Mouse (Mus musculus): Measurements from ENCODE around the gene Cadps. TPM values are rescaled to one million over a fixed set of nuclear protein-coding genes. Genes with fewer than 3 reads are reported as not detected.

Cadps gene
- polyA plus RNA-seq, 1 experiment from 2014 or later = 12.6 TPM

DNA sequence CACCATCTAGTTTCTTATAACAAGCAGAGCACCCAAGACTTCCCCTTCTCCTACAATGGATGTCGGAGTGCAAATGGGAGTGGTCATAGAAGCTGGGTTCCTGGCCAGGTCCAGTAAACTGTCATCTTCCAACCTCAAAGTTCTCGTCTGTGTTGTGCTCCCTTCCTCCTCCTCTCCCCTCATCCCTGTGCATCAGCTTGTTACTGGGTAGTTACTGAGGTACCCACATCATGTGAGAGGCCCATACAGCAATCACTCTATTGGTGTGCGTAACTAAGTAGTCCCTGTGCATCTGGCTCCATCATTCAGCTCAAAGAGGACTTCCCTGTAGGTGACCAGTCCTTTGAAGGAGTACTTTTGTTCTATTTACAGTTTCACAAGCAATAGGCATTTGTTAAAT, 292.3 kb downstream of the Cadps start:
- H3K4me2 ChIP-seq = no peak overlapping the region
- DNase-seq (ENCODE audit: low spot score, missing footprints) = no peak
- 0 out of 2 replicates have a peak, but pooled peaks have one; percentile 26 for ATAC-seq (ENCODE audit: low FRiP score)
- H3K27me3 ChIP-seq (ENCODE audit: control insufficient read depth, insufficient read depth, low read length) = peaks cover 3% of the 10 kb centered on the region
- H3K9ac ChIP-seq (ENCODE audit: low read length) = no peak overlapping the region
- 64% methylated on average over 3 of the region's 3 CpGs for WGBS
- no peak overlapping the region for H3K4me3 ChIP-seq (ENCODE audit: low read depth, low read length)
- peaks cover 2% of the 10 kb centered on the region; the same call in 1 of the 2 replicates for H3K4me1 ChIP-seq (ENCODE audit: control insufficient read depth, insufficient read depth, low read length)
- H3K9me3 ChIP-seq (ENCODE audit: control insufficient read depth, low read length) = no peaks in the 10 kb centered on the region
- no peaks in the 10 kb centered on the region for H3K36me3 ChIP-seq (ENCODE audit: control insufficient read depth, insufficient read depth, low read length)
- H3K27ac ChIP-seq (ENCODE audit: low read depth, low read length) = no peak overlapping the region

DNA sequence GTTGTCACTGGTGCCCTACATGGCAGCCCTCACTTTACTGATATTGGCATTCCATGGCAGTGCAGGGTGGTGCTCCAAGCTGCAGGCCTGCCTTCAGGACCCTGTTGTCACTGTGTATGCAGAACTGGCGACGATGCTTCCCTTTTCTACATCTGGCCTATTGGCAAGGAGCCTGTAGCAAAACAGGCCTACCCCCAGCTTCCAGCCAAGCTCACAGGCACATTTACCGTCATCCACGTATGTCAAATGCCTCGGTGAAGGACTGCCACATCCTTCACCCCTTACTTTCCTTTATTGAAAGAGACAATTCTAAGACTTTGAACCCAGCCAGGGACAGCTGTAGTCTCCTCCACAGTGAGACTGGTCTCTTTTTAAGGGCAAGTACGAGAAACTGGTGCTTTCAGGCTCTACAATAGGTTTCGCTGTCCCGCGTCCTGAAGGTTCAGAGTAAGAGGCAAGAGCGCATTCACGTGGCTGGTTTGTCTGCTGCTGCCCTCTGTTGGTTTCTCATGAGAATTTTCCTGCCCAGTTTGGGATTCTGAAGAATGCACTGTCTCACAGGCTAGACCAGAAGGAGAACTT, 292.8 kb downstream of the Cadps start:
- no peaks in the 10 kb centered on the region for H3K36me3 ChIP-seq (ENCODE audit: control insufficient read depth, insufficient read depth, low read length)
- WGBS = 8% methylated on average over 11 of the region's 11 CpGs
- DNase-seq (ENCODE audit: low spot score, missing footprints) (peak; percentile 95), ATAC-seq (ENCODE audit: low FRiP score) (peak; percentile 70)
- peaks cover 3% of the 10 kb centered on the region for H3K27me3 ChIP-seq (ENCODE audit: control insufficient read depth, insufficient read depth, low read length)
- H3K4me1 ChIP-seq (ENCODE audit: control insufficient read depth, insufficient read depth, low read length) = peaks cover 2% of the 10 kb centered on the region; the same call in 1 of the 2 replicates
- H3K9ac ChIP-seq (ENCODE audit: low read length) = no peak overlapping the region
- H3K27ac ChIP-seq (ENCODE audit: low read depth, low read length) = no peak overlapping the region
- H3K9me3 ChIP-seq (ENCODE audit: control insufficient read depth, low read length) = no peaks in the 10 kb centered on the region
- H3K4me3 ChIP-seq (ENCODE audit: low read depth, low read length) = no peak overlapping the region
- peak overlapping the region; percentile 28; the same call in 1 of the 2 replicates for H3K4me2 ChIP-seq

DNA sequence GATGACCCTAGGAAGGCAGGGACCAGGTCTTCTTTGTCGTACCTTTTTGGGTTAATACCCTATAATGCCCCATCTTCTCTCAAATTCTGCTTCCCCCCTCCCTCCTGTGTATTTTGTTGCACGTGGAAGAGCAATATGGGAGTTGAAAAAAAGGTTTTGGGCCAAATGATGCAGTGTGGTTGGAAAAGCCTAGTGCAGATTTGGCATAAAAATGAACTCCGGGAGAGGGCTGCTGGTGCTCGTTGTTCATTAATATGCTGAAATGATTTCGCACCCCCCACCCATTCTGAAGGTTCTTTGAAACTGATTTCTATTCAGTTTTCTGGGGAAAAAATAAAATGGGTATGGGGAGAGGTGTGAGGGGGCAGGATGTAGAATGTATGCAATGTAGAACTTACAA, 295.6 kb downstream of the Cadps start:
- H3K27me3 ChIP-seq (ENCODE audit: control insufficient read depth, insufficient read depth, low read length) = peaks cover 3% of the 10 kb centered on the region
- H3K36me3 ChIP-seq (ENCODE audit: control insufficient read depth, insufficient read depth, low read length) = no peaks in the 10 kb centered on the region
- H3K27ac ChIP-seq (ENCODE audit: low read depth, low read length) = no peak overlapping the region
- no peak for DNase-seq (ENCODE audit: low spot score, missing footprints)
- no peak overlapping the region for H3K4me2 ChIP-seq
- no peak for ATAC-seq (ENCODE audit: low FRiP score)
- H3K9me3 ChIP-seq (ENCODE audit: control insufficient read depth, low read length) = no peaks in the 10 kb centered on the region
- 82% methylated on average over 5 of the region's 5 CpGs for WGBS
- no peak overlapping the region for H3K4me3 ChIP-seq (ENCODE audit: low read depth, low read length)
- no peak overlapping the region for H3K9ac ChIP-seq (ENCODE audit: low read length)
- peaks cover 2% of the 10 kb centered on the region; the same call in 1 of the 2 replicates for H3K4me1 ChIP-seq (ENCODE audit: control insufficient read depth, insufficient read depth, low read length)

DNA sequence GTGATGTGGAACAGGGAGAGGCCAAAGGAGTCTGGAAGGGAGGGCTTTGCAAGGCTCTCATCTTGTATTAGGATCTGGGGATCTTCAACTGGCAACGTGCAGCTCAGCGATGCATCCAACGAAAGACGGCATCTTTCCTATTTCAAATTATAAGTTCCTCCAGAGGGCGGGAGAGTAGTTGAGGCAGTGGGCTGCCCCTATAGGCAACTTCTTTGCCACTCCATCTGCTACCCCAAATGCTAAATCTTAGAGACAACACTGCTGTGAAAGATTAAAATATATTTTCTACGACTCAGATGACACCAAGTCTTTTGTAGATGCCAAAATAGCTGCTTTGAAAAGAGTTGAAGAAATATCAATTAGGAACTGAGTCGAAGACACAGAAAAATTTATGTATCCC, 315.9 kb downstream of the Cadps start:
- DNase-seq (ENCODE audit: low spot score, missing footprints) = no peak

DNA sequence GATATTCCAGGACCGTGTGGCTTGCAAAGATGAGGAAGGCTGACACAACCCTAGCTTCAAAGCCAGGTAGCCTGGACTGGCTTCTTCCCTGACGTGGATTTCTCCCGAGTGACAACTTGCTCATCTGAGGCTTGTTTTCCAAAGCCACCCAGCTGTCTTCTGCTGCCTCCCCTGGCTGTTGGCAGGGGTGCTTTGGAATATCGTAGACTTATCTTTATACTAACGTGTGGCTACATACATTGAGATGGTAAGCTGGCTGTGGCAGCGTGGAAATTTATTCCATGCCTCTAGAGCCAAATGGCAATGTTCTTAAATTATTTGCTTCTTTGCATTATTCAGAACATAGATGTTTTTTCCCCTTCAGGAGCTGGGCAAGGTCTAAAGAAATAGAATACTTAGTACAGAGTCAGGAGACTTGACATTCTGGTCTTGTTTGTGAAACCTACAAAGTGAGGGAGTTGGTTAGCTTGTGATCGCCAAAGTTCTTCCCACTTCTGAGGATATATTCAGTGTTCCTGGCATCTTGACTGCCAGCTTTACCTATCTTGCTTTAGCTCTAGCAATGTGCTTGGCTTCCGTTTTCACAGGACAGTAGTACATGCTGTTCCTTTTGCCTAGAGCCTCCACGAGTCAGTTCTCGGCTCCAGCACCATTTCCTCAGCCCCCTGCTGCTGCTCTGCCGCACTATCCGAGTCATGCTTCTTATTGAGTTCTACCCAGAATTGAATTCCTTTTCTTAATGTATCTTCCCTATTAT, 318.5 kb downstream of the Cadps start:
- no peak overlapping the region for H3K4me2 ChIP-seq
- ATAC-seq (ENCODE audit: low FRiP score) (no peak), DNase-seq (ENCODE audit: low spot score, missing footprints) (no peak)
- no peaks in the 10 kb centered on the region for H3K9me3 ChIP-seq (ENCODE audit: control insufficient read depth, low read length)
- H3K36me3 ChIP-seq (ENCODE audit: control insufficient read depth, insufficient read depth, low read length) = no peaks in the 10 kb centered on the region
- H3K4me1 ChIP-seq (ENCODE audit: control insufficient read depth, insufficient read depth, low read length) = no peaks in the 10 kb centered on the region
- no peak overlapping the region for H3K4me3 ChIP-seq (ENCODE audit: low read depth, low read length)
- WGBS = 86% methylated on average over 12 of the region's 12 CpGs
- no peak overlapping the region for H3K9ac ChIP-seq (ENCODE audit: low read length)
- no peak overlapping the region for H3K27ac ChIP-seq (ENCODE audit: low read depth, low read length)
- no peaks in the 10 kb centered on the region for H3K27me3 ChIP-seq (ENCODE audit: control insufficient read depth, insufficient read depth, low read length)

More for the DNA sequence above, 315.9 kb downstream of the Cadps start:
- no peak for ATAC-seq (ENCODE audit: low FRiP score)
- H3K4me3 ChIP-seq (ENCODE audit: low read depth, low read length) = no peak overlapping the region
- H3K27me3 ChIP-seq (ENCODE audit: control insufficient read depth, insufficient read depth, low read length) = no peaks in the 10 kb centered on the region
- H3K27ac ChIP-seq (ENCODE audit: low read depth, low read length) = no peak overlapping the region
- H3K9me3 ChIP-seq (ENCODE audit: control insufficient read depth, low read length) = no peaks in the 10 kb centered on the region
- 88% methylated on average over 7 of the region's 7 CpGs for WGBS
- H3K9ac ChIP-seq (ENCODE audit: low read length) = no peak overlapping the region
- no peaks in the 10 kb centered on the region for H3K4me1 ChIP-seq (ENCODE audit: control insufficient read depth, insufficient read depth, low read length)
- no peaks in the 10 kb centered on the region for H3K36me3 ChIP-seq (ENCODE audit: control insufficient read depth, insufficient read depth, low read length)
- no peak overlapping the region for H3K4me2 ChIP-seq

DNA sequence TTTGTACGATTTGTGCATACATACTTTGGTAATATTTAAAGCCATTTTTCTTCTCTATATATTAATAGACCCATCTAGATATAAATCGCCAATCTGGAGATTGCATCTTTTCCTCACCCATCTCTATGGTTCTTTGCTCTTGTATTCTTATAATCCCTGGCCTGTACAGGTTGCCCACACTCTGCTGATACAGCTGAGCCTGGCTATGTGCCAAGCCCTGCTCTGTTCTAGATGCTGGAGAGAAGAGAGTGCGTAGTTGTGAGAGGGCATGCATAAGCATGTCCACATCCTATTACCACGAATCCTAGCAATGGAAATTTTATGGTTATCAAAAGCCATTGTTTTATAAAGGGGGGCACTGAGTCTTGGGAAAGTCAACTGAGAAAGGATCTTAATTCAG, 360.7 kb downstream of the Cadps start:
- no peak for DNase-seq (ENCODE audit: low spot score, missing footprints)
- no peak overlapping the region for H3K9ac ChIP-seq (ENCODE audit: low read length)
- H3K4me1 ChIP-seq (ENCODE audit: control insufficient read depth, insufficient read depth, low read length) = no peaks in the 10 kb centered on the region
- H3K4me3 ChIP-seq (ENCODE audit: low read depth, low read length) = no peak overlapping the region
- no peaks in the 10 kb centered on the region; the same call in 1 of the 2 replicates for H3K27me3 ChIP-seq (ENCODE audit: control insufficient read depth, insufficient read depth, low read length)
- no peaks in the 10 kb centered on the region for H3K9me3 ChIP-seq (ENCODE audit: control insufficient read depth, low read length)
- no peak for ATAC-seq (ENCODE audit: low FRiP score)
- WGBS = 91% methylated on average over 4 of the region's 4 CpGs
- H3K36me3 ChIP-seq (ENCODE audit: control insufficient read depth, insufficient read depth, low read length) = no peaks in the 10 kb centered on the region
- H3K27ac ChIP-seq (ENCODE audit: low read depth, low read length) = no peak overlapping the region
- no peak overlapping the region for H3K4me2 ChIP-seq

DNA sequence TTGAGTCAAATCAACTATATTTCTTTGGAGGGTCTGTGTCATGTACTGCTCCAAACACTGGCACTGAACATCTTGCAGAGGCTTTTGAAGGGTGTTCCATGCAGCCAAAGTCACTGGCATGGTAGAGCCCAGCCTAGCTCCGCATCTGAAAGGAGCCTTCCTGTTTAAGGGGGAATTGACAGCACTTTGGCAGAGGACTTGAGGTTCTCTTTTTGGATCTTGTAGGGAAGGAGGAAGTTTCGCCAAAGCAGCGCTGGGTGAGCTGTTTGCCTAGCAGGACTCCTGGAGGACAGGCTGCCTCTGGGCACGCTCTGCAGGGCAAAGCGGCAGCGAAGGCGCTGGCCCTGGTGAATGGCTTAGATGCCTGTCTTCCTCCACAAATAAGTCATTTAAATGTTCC, 363.2 kb downstream of the Cadps start:
- no peaks in the 10 kb centered on the region; the same call in 1 of the 2 replicates for H3K27me3 ChIP-seq (ENCODE audit: control insufficient read depth, insufficient read depth, low read length)
- H3K27ac ChIP-seq (ENCODE audit: low read depth, low read length) = no peak overlapping the region
- H3K36me3 ChIP-seq (ENCODE audit: control insufficient read depth, insufficient read depth, low read length) = no peaks in the 10 kb centered on the region
- H3K4me1 ChIP-seq (ENCODE audit: control insufficient read depth, insufficient read depth, low read length) = no peaks in the 10 kb centered on the region
- ATAC-seq (ENCODE audit: low FRiP score) (no peak), DNase-seq (ENCODE audit: low spot score, missing footprints) (no peak)
- no peak overlapping the region for H3K9ac ChIP-seq (ENCODE audit: low read length)
- H3K4me2 ChIP-seq = no peak overlapping the region
- WGBS = 58% methylated on average over 7 of the region's 7 CpGs
- no peaks in the 10 kb centered on the region for H3K9me3 ChIP-seq (ENCODE audit: control insufficient read depth, low read length)
- H3K4me3 ChIP-seq (ENCODE audit: low read depth, low read length) = no peak overlapping the region

DNA sequence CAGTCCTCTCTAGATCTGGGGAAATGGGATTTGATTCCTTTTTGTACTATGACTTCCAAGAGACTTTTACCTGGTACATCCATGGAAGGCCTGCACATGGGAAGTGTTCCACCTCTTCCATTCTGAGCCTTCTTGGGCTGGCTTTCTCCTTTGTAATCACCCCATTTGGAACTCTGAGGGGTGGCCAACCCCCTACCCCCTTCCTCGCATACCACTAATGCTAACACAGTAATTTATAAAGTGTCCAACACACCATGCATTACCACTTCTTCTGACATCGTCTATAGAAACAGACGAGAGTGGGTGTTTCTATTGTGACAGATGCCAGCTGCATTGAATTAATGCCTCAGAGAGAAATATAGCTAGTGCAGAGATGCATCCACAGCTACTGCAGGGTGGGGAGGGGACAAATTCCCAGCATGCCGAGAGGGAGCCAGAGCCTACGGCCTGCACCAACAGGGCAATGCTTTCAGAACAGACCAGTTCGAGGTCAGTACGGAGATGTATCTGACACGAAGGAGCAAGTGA, 367.8 kb downstream of the Cadps start:
- no peaks in the 10 kb centered on the region for H3K36me3 ChIP-seq (ENCODE audit: control insufficient read depth, insufficient read depth, low read length)
- H3K27me3 ChIP-seq (ENCODE audit: control insufficient read depth, insufficient read depth, low read length) = no peaks in the 10 kb centered on the region
- no peak overlapping the region for H3K9ac ChIP-seq (ENCODE audit: low read length)
- no peak overlapping the region for H3K4me2 ChIP-seq
- 88% methylated on average over 8 of the region's 8 CpGs for WGBS
- no peak overlapping the region for H3K4me3 ChIP-seq (ENCODE audit: low read depth, low read length)
- DNase-seq (ENCODE audit: low spot score, missing footprints) (no peak), ATAC-seq (ENCODE audit: low FRiP score) (no peak)
- H3K9me3 ChIP-seq (ENCODE audit: control insufficient read depth, low read length) = no peaks in the 10 kb centered on the region
- H3K27ac ChIP-seq (ENCODE audit: low read depth, low read length) = no peak overlapping the region
- no peaks in the 10 kb centered on the region for H3K4me1 ChIP-seq (ENCODE audit: control insufficient read depth, insufficient read depth, low read length)

DNA sequence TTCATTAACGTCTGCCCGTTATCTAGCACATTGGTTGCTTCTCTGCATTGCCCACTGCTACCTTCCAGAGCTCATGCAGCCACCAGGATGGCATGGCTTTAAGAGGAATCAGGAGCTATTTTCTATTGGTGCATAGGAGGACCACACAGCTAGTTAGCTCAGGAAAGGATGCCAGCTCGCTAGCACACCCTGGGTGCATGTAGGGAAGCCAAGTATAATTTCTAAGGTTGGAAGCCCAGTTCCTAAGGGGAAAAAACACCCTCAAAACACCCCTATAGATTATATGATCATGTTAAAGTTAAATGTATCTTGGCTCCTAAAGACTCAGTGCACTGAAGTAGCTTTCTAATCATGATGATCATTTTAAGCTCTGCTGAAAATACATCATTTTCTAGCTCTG, 372.1 kb downstream of the Cadps start:
- Histone ChIP-seq H3K9ac (ENCODE audit: low read length) (no peak overlapping the region), H3K4me3 (ENCODE audit: low read depth, low read length) (no peak overlapping the region), H3K4me2 (no peak overlapping the region), H3K9me3 (ENCODE audit: control insufficient read depth, low read length) (no peaks in the 10 kb centered on the region), H3K36me3 (ENCODE audit: control insufficient read depth, insufficient read depth, low read length) (no peaks in the 10 kb centered on the region), H3K4me1 (ENCODE audit: control insufficient read depth, insufficient read depth, low read length) (no peaks in the 10 kb centered on the region), H3K27ac (ENCODE audit: low read depth, low read length) (no peak overlapping the region), H3K27me3 (ENCODE audit: control insufficient read depth, insufficient read depth, low read length) (no peaks in the 10 kb centered on the region)
- ATAC-seq (ENCODE audit: low FRiP score) (no peak), DNase-seq (ENCODE audit: low spot score, missing footprints) (no peak)
- 70% methylated on average over 3 of the region's 3 CpGs for WGBS

Measured in midbrain, embryonic 11.5 days (tissue).